Mouse (Mus musculus): ENCODE measurements around the gene Mgll.

The Mgll gene

GRCm38 (mm10) chr6:88724313-88725195 lies at the start of gene Mgll:
Gene Mgll (plus strand): TSS chr6:88724412.
- DNase-seq (ENCODE audit: low spot score): peak; percentile 50

DNA sequence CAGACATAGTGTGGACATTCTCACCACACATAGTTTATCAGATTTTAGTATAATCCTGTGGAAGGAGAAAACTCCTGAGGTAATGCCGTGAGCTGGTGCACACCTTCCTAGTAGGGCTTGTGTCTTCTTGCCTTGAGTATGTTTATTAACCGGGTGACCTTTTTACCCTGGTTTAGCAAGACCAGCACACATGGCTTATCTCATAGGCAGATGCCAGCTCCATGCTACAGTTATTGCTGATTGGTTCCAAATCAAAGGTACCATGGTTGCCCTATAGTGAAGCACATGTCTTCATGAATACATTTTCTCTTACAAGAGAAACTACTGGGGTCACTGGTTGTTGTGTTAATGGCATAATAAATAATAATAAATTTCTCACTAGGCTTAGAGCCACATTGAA lies 48.4 kb upstream of the Mgll start:
- no peak for DNase-seq (ENCODE audit: low spot score)

DNA sequence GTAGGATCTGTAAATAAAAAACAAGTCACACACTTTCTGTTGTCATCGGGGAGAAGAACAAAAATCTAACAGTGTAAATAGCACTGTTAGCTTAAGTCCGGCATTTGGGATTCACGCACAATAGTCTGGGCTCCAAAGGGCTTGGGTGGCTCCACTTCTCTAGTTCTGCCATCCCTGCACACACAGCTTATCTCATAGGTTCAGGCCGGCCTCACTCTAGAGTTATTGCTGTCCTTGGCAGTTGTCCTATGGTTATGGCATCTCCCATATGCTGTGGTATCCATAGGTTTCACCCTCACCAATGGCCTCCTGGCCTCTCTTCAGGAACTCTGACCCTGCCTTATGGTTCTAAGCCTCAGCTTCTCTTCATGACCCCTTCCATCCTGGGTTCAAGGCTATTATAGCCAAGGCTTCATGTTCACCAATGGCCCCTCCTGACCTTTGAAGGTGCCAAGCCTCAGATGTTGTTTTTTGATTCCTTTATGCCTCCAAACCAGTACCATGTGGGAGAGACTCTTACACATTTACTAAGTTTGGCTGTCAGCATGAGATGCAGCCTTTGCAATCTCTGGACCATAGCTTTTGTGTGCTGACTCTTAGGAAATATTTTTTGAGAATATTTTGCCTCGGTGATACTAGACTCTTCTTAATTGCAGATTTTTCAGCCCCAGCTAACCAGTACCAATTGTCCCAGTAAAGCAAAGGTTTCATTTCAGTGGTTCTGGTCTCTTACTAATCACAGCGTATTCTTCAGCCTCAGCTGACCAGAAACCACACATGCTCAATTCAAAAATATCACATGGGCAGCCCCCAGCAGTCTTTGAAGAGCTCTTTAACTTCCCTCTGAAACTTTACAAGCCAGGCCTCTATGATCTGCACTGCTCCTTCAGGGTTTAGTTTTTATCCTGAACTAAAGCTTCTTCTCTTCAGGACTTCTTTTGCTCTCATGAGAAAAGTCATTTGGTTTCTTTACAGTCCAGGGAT lies 47.2 kb upstream of the Mgll start:
- no peak for DNase-seq (ENCODE audit: low spot score)

DNA sequence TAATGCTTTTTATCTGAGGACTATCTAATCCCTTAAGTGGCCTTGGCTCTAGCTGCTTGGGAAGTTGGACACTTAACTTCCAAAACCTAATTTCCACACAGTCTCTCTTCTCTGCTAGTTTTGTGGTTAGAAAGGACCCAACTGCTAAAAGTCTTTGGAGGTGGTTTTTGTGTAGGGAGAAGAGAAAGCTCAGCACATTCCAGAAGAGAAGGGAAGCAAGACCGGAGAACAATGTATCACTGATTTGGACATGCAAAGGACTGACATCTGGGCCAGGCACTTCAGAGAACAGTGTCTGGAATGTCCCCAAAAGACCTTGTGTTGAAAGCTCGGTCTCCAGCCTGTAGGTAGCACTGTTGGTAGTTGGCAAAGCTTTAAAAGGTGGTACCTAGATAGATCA lies 46.5 kb upstream of the Mgll start:
- DNase-seq (ENCODE audit: low spot score): no peak

DNA sequence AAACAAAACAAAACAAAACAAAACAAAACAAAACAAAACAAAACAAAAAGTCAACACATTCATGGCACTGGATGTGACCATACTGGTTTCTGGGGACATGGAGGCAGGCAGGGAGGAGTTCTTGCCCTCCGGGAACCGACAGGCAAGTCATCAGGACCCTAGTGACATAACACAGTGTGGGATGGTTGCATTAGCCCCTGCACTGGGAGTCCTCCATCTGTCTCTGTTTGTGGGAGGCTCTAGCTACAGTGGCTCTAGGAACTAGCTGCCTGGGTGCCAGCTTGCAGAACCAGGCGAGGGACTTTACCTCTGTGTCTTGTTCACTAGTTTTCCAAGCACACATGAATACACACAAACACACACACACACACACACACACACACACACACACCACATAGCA lies 43.2 kb upstream of the Mgll start:
- no peak for DNase-seq (ENCODE audit: low spot score)

DNA sequence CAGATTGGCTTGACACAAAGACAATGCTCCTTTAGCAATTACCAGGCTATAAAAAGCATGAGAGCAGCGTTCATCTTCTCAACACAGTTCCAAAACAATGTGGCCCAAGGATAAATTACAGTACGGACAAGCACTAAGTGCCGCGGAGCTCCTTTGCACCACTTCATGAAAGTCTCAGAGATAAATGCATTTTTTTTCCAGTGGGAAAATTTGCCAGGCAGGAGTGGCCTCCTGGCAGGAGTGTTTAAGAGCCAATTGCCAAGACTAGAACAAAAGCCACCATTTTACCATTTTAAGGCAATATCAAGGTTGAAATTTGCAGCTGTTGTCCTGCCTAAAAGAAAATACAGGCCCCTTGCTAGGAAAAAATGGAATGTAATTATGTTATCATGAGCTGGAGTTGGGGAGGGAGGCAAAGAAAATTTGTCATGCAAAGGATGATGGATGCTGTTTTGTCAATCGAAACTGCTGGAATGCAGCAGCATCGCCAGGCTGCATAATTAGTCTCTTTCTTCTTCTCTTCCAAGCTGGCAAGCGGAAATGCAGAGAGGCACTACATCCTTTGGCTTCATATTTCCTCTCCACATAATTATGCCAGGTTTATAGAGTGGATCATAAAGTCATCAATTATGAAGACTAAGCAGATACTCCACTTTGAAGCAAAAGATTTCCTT lies 40.7 kb upstream of the Mgll start:
- no peak for DNase-seq (ENCODE audit: low spot score)

DNA sequence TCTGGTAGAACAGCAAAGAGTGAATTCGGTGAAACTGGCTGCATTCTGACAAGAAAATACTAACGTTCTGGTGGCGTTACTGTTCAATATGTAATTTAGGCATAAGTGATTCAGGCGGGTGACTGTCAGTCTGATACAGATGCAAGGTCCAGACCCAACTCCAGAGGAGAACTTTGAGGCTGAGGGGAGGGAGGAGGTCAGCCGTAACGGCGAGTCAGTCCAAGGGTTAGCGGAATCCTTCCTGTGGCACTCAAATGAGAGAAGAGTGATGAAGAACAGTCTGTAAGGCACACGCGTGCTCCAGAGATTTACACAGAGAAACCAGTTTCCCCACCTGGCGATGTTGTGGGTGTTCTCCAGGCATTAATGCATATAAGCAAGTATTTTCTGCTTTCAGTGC lies 36.0 kb upstream of the Mgll start:
- no peak for DNase-seq (ENCODE audit: low spot score)

DNA sequence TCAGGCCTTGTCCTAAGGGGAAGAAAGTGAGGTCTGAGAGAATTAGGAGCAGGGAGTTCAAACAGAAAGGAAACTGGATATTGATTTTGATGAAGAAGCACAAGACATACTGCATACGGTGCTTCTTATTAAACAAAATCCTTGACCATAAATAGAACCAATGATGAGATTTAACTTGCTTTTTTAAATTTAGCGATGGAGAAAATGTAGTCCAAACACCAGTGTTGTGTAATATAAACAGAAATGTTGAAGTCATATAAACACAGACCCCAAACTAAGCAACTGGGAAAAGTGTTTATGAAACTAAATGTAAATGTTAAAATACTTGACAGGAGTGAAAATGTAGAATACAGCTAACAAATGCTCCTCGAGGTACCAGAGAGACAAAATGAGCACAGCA lies 35.5 kb upstream of the Mgll start:
- no peak for DNase-seq (ENCODE audit: low spot score)

- DNase-seq (ENCODE audit: low spot score): no peak
Observed at GRCm38 (mm10) chr6:88690211-88690610, 34.0 kb upstream of the Mgll start.

- DNase-seq (ENCODE audit: low spot score): no peak
Observed at GRCm38 (mm10) chr6:88691361-88691760, 32.9 kb upstream of the Mgll start.

- DNase-seq (ENCODE audit: low spot score): no peak
Observed at GRCm38 (mm10) chr6:88702887-88703286, 21.3 kb upstream of the Mgll start.

DNA sequence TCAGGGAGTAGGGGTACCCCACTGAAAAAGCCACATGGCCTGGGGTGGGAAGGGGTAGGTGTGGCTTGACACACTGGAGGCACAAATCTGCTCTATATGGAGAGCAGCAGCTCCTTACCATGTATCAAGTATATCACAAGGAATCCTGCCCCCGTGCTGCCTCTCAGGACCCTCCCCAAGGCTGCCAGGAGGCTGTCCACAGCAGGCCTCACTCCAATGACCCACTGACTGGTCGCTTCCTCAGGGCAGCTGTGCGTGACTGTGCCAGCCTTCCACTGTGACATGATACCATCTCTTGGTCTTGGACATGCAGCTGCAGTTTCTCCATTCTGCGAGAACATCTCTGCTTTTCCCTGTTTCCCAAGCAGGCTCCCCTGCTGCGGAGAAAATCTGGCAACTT lies 20.5 kb upstream of the Mgll start:
- DNase-seq (ENCODE audit: low spot score): no peak

- no peak for DNase-seq (ENCODE audit: low spot score)
Observed at GRCm38 (mm10) chr6:88708401-88709278, 15.6 kb upstream of the Mgll start.

GRCm38 (mm10) chr6:88709279-88709575 lies 15.0 kb upstream of the Mgll start:
- no peak for DNase-seq (ENCODE audit: low spot score)

DNA sequence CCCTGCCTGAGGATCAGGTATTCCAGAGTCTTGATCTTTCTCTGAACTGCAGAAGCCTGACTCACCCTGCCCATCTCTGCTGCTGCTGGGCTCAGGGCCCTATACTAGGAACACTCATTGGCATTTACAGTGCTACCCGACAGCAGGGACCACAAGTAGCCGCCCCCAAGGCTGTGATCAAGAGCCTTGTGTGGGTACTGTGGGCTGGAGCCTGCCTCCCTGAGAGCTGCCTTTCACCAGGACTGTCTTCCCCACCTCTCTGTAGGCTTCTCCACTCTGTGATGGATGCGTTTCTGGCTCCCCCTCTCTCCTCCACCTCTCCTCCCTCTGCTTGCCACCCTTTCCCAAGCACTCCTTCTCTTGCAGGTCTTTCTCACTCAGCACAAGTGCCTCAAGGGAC lies 12.9 kb upstream of the Mgll start:
- no peak for DNase-seq (ENCODE audit: low spot score)

DNA sequence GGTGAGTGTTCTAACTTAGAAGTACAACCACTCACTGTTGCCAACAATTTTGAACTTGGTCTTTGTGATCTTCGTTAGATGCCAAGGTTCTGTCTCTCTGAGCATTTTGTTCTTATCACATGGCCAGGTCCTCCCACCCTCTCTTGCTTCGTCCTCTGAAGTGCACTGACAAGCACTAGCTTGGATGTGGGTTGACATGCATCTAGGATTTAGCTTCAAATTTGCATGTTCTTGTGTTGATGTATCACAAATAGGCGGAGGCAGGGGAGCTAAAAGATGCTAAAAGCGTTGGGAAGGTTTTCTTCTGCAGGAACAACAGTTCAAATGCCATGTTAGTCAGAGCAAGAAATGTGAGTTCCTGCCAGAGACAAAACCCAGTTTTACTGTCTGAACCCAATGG lies 12.1 kb upstream of the Mgll start:
- no peak for DNase-seq (ENCODE audit: low spot score)

GRCm38 (mm10) chr6:88713320-88713719 lies 10.9 kb upstream of the Mgll start:
- no peak for DNase-seq (ENCODE audit: low spot score)

GRCm38 (mm10) chr6:88714200-88714674 lies 10.0 kb upstream of the Mgll start:
- no peak for DNase-seq (ENCODE audit: low spot score)

- DNase-seq (ENCODE audit: low spot score): no peak
Observed at GRCm38 (mm10) chr6:88715378-88715781, 8.8 kb upstream of the Mgll start.

GRCm38 (mm10) chr6:88715966-88716365 lies 8.2 kb upstream of the Mgll start:
- no peak for DNase-seq (ENCODE audit: low spot score)

All from embryo, embryonic 10 days (tissue).